Mouse (Mus musculus): ENCODE measurements around the gene Exoc6.

GRCm38 (mm10) chr19:37540201-37540600 is 10.0 kb upstream of the Exoc6 start:
- no peak for TF ChIP-seq TAL1 (IDR thresholded peaks at IDR 0.05; ENCODE audit: low read length)
- TF ChIP-seq GATA1 (IDR thresholded peaks at IDR 0.05; ENCODE audit: low read length): no peak

Data from erythroblast, embryonic 14.5 days (primary cell).